Mouse (Mus musculus): ENCODE results near the gene Phb.

Gene Phb

GRCm38 (mm10) chr11:95712085-95712562, 45.4 kb downstream of the Phb start:
- DNase-seq (ENCODE audit: low spot score in 2 of 2), result peak; percentile 35 to 41

- DNase-seq (ENCODE audit: low spot score in 2 of 2), result peak; percentile 81 to 87
Observed at GRCm38 (mm10) chr11:95712563-95713224, 45.9 kb downstream of the Phb start, which contains the start of gene Zfp652. Gene Zfp652, plus strand, starts transcription at chr11:95712673.

GRCm38 (mm10) chr11:95713225-95713810, 46.6 kb downstream of the Phb start:
- peak; percentile 36 to 54 for DNase-seq (ENCODE audit: low spot score in 2 of 2)

- peak in 1 of 2 experiments; percentile 36 for DNase-seq (ENCODE audit: low spot score in 2 of 2)
Observed at GRCm38 (mm10) chr11:95713811-95714241, 47.1 kb downstream of the Phb start.

GRCm38 (mm10) chr11:95714411-95714810, 47.7 kb downstream of the Phb start:
- DNase-seq (ENCODE audit: low spot score in 2 of 2), result no peak

GRCm38 (mm10) chr11:95716136-95716535, 49.4 kb downstream of the Phb start:
- DNase-seq (ENCODE audit: low spot score in 2 of 2), result no peak

GRCm38 (mm10) chr11:95719356-95719755, 52.6 kb downstream of the Phb start:
- no peak for DNase-seq (ENCODE audit: low spot score in 2 of 2)

- no peak for DNase-seq (ENCODE audit: low spot score in 2 of 2)
Observed at GRCm38 (mm10) chr11:95723287-95723686, 56.5 kb downstream of the Phb start, which contains the start of gene B130006D01Rik. Gene B130006D01Rik, plus strand, starts transcription at chr11:95723587.

GRCm38 (mm10) chr11:95724466-95724865, 57.7 kb downstream of the Phb start:
- DNase-seq (ENCODE audit: low spot score in 2 of 2), result no peak

GRCm38 (mm10) chr11:95726156-95726555, 59.4 kb downstream of the Phb start:
- no peak for DNase-seq (ENCODE audit: low spot score in 2 of 2)

- DNase-seq (ENCODE audit: low spot score in 2 of 2), result no peak
Observed at GRCm38 (mm10) chr11:95727947-95728346, 61.2 kb downstream of the Phb start.

- DNase-seq (ENCODE audit: low spot score in 2 of 2), result no peak
Observed at GRCm38 (mm10) chr11:95728916-95729907, 62.5 kb downstream of the Phb start.

All from heart, adult 9 months (tissue).